Mouse (Mus musculus) heart, postnatal 0 days (tissue): ENCODE results near the gene H2-Q4.
"Not testable (repeated sequence)": the region's sequence is repeated elsewhere in the genome, so short reads cannot be mapped to it uniquely, and the experiment has no call there.

ENCODE experiments used
- CTCF ChIP-seq: IDR thresholded peaks from 2 replicates; pipeline ENCODE4 v1.5.1; 2016; ENCODE audit warnings: antibody characterized with exemption, control low read depth, low read depth
- EP300 ChIP-seq: IDR thresholded peaks from 2 replicates; pipeline ENCODE4 v1.6.1; 2016; ENCODE audit warnings: antibody characterized with exemption, low read depth

DNA sequence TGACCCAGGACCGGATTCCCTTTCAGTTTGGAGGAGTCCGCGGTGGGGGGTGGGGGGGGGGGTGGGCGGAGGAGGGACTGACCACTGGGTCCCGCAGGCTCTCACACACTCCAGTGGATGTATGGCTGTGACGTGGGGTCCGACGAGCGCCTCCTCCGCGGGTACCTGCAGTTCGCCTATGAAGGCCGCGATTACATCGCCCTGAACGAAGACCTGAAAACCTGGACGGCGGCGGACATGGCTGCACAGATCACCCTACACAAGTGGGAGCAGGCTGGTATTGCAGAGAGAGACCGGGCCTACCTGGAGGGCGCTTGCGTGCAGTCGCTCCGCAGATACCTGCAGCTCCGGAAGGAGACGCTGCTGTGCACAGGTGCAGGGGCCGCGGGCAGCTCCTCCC lies 46.1 kb downstream of the H2-Q4 start:
- not testable (repeated sequence) for TF ChIP-seq EP300, CTCF
